Mouse (Mus musculus): ENCODE data around the gene Cmtm2b. TPM values are rescaled to one million over a fixed set of nuclear protein-coding genes. Genes with fewer than 3 reads are reported as not detected.
"Not testable (repeated sequence)": the region's sequence is repeated elsewhere in the genome, so short reads cannot be mapped to it uniquely, and the experiment has no call there.

Gene Cmtm2b
- 1.0 and 2.9 TPM in 2 replicates for polyA plus RNA-seq (2012; rRNA removed)

DNA sequence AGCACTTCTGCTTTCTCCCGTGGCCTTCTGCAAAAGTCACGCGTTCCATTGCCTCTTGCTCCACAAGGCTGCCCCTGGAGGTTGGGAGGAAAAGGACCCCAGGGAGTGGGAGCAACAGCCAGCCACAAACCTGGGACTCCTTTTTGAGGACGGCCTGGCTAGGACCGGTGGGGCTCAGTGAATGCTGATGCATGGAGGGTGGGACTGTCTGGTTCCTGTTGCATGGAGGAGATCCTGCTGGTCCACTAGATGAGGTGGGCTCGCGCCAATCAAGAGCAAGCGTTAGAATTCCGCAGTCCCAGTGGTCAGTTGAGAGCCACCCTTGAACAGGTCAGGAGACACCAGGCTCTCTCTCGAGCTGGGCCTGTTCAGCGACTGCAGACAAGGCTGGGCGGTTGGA, at the start of gene Cmtm2b:
Gene Cmtm2b (plus strand): TSS at position 301 of the 400 bp plus-strand sequence.
- not testable (repeated sequence) for DNase-seq (ENCODE audit: low read depth)

GRCm38 (mm10) chr8:104293081-104293480, 28.9 kb upstream of the Cmtm2b start, which contains the start of gene Cmtm2a:
TSS of gene Cmtm2a (minus strand) at chr8:104293181.
- not testable (repeated sequence) for DNase-seq (ENCODE audit: low read depth)

GRCm38 (mm10) chr8:104294396-104294795, 27.6 kb upstream of the Cmtm2b start:
- no peak for DNase-seq (ENCODE audit: low read depth)

- not testable (repeated sequence) for DNase-seq (ENCODE audit: low read depth)
Measured at GRCm38 (mm10) chr8:104301577-104301976, 20.5 kb upstream of the Cmtm2b start.

DNA sequence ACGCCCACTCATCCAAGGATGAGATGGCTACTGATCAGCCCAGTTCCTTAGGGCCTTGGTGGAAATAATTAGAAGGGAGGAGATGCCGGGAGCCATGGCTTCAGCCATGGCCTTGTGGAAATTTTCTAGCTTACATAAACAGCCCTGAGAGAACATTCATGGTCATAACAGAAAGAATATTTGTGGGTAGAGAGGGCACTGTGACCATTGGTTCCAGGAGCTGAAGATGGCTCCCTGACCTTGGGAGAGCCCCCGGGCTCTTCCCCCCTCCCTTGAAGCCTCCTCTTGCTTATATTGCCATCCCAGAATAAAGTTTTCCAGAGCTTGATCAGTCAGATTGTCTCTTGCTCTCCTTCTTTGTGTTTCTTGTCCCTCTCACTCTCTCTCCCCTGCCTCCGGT, 19.5 kb upstream of the Cmtm2b start:
- not testable (repeated sequence) for DNase-seq (ENCODE audit: low read depth)

DNA sequence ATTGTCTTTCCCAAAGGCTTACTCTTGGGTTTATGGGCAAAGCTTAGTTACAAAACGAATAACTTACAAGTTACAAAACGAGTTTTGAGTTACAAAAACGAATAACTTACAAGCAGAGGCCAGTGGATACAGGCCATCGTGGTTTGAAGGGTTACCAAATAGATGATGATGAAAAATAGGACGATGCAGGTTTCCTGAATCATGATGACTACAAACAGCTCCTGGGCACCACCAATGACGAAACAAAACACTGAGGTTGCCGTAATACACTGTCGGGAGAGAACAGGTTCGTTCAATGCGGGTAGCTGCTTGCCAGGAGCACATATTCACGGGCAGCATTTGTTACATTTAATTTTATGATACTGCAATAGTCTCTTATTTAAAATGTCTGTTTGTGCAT, 17.1 kb upstream of the Cmtm2b start:
- peak; percentile 12 for DNase-seq (ENCODE audit: low read depth)

DNA sequence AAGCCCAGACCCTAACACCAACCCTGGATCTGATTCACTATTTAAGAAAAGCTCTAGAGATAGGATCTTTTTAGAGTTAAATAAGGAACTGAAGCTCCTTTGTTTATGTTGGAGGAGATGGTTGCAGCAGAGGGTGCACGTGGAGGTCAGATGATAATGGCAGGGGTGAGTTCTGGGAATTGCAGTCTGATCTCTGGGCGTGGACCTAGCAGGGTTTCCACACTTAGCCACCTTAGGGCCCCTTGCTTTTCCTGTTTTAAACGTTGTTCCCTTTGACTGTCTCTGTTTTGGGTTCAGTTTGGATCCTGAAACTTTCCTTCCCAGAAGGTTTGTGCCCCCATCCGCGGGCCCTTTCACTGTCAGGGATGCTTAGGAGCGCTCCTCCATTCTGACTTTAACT, 13.7 kb upstream of the Cmtm2b start:
- DNase-seq (ENCODE audit: low read depth) = not testable (repeated sequence)

DNA sequence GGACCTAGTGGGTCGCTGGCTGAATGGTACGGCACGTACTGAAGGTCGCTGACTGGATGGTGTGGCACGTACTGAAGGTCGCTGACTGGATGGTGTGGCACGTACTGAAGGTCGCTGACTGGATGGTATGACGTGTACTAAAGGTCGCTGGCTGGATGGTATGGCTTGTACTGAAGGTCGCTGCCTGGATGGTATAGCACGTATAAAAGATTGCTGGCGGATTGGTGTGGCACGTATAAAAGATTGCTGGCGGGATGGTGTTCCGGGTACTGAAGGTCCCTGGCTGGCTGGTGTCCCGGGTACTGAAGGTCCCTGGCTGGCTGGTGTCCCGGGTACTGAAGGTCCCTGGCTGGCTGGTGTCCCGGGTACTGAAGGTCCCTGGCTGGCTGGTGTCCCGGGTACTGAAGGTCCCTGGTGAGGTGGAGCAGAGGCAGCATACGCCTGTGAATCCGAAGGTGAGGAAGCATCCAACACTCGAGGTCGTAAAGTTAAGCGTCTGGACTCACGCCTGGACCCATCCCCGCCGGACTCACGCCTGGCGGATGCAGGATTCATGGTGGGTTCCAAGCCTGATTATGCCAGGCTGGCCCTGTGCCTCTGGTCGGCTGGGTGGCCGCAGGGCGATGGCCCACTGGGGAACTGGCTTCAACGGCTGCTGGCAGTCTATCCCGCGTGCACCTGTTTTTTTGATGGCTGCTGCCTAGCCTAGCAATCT, 12.4 kb upstream of the Cmtm2b start, which contains the start of the genes Gm45711 and Cmtm1:
Gene Gm45711 (minus strand): TSS at position 641 of the 715 bp plus-strand sequence.
Gene Cmtm1 (minus strand): TSS at position 705 of the 715 bp plus-strand sequence.
- DNase-seq (ENCODE audit: low read depth) = not testable (repeated sequence)

- not testable (repeated sequence) for DNase-seq (ENCODE audit: low read depth)
Measured at GRCm38 (mm10) chr8:104312023-104312422, 10.0 kb upstream of the Cmtm2b start.

DNA sequence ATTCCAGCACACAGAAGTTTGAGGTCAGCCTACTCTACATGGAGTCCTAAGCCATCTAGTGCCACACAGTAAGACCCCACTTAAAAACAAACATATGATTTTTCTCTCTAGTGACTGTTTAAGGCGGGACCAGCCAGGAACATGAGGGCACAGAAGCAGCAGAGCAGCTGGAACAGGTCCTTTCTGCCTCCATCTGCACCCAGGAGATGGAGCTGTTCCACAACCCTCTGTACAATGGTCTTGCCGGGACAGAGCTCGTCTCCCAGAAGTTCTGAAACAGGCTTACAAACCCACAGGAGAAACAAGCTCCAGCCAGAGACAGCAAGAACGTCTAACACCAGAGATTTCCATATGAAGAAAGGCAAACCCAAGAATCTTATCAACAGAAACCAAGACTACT, 8.7 kb upstream of the Cmtm2b start:
- no peak for DNase-seq (ENCODE audit: low read depth)

GRCm38 (mm10) chr8:104321267-104321666, 763 bp upstream of the Cmtm2b start, which contains the start of gene Gm11020:
TSS of gene Gm11020 (plus strand) at chr8:104321567.
- not testable (repeated sequence) for DNase-seq (ENCODE audit: low read depth)

DNA sequence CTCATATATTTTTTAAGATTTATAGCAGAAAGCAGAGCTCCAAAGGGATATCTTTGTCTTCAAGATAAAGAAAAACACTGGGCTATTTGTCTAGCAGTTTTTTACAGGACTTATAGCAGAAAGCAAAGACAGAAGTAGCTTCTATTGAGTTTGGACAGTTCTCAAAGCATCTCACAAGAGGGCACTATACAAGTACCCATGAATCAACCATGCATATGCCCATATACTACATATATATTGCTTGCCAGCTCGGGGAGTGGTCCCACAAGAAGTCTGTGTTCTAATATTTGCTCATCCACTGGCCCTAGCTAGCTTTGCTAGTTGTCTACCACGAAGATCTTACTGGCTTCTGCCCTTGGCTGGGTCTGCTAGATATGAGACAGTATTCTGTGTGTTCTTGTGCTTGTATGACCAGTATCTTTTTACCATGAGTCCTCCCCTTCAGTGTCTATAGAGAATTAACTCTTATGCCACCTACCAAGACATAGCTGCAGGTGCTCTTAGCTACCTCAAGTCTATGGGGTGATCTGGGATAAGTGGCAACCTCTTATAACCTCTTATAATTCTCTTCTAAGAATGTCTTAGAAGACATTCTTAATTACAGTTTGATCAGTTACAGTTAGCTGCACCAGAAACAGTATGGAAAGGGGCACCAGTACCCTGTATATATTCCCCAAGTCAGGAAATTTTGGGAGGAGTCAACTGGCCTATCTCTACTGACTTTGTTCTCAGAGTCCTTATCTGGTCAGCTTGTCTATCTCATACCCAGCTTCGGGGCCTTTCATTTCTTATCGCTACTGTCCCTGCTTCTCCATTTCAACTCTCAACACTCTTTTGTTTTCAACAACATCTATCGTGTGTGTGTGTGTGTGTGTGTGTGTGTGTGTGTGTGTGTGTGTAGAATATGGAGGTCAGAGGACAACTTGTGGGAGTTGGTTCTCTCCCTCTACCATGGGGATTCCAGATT, 10.9 kb downstream of the Cmtm2b start:
- DNase-seq (ENCODE audit: low read depth) = no peak

- DNase-seq (ENCODE audit: low read depth) = no peak
Measured at GRCm38 (mm10) chr8:104333786-104334185, 11.8 kb downstream of the Cmtm2b start.

DNA sequence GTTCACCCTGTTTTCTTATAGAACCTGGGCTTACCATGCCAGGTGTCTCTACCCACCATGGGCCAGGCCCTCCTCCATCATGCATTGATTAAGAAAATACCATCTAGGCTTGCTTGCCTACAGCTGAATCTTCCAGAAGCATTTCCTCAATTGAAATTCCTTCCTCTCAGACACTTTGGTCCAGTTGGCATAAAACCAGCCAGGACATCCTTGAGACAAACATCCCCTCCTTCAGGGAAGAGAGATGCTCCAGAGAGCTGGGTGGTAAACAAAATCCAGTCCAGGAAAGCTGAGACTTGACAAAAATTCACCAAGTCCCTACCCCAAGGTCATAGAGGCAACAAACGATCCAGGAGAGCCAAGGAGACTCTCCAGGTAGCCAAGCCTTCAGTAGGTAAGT, 12.2 kb downstream of the Cmtm2b start:
- no peak for DNase-seq (ENCODE audit: low read depth)

DNA sequence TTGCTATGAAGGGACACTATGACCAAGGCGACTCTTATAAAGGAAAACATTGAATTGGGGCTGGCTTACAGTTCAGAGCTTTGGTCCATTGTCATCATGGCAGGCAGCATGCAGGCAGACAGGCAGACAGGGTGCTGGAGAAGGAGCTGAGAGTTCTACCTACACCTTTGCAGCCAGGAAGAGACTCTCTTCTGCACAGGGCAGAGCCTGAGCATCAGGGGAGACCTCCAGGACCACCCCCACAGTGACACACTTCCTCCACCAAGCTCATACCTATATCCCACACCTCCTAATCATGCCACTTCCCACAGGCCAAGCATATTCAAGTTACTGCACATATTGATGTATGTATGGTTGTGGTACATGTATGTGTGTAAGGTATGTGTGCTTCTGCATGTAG, 14.8 kb downstream of the Cmtm2b start:
- DNase-seq (ENCODE audit: low read depth) = no peak

DNA sequence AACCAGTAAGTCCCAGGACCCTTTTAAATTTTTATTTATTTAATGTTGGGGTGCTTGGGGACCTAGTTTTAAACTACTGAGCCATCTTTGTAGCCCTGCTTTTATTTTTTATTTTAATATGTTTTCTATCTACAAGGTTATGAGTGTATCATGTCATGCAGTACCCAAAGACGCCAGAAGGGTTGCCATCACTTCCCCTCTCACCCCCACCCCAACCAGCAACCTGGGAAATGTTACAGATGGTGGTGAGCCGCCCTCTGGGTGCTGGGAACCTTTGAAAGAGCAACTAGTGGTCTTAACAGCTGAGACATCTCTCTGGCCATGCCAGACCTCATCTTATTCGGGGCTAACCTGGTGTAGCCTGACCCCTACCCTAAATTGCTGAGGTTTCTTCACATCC, 15.9 kb downstream of the Cmtm2b start:
- no peak for DNase-seq (ENCODE audit: low read depth)

DNA sequence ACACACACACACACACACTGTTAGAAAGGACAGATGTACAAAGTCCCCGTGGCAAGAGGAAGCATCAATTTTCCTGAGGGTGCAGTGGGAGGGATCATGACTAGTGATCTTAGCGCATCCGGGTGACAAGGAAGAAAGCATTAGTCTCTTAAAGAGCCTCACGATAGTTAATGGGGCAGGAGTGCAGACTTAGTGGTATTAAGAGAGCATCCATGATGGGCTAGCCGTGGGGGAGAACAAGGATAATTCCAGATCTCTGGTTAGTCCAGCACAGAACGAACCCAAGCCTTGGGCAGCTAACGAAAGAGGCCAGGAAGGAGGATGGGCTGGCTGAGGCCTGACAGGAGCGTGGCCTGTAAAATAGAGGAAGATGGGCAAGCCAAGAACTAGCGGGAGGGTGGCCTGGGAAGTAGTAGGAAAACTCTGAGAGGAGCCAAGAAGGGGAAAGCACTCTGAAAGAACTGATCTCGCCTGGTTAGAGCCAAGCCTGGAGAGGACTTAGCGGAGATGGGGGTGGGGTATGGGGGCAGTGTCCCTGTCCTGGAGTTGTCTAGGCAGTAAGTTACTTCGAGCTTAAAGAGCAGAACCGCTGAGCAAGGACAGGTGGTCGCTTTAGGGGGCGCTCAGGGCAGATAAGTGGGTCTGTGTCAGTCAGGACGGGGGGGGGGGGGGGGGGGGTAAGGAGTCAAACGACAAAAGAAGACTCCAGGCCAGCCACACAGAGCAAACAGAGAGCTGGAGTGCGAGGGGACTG, 17.4 kb downstream of the Cmtm2b start, which contains the start of gene Cmtm3:
Gene Cmtm3 (plus strand): TSS at position 182 of the 754 bp plus-strand sequence.
- no peak for DNase-seq (ENCODE audit: low read depth)

DNA sequence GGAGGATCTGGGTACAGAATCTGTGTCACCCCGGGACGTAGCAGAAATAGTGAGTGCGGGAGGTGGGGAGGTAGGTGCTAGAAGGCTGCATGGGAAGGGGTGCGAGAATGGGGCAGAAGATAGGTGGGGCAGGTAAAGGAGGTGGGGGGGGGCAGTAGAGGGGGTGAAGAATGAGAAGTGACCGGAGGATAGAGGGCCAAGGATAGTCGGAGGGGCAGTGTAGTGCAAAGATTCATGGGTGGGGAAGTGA, 17.9 kb downstream of the Cmtm2b start:
- no peak for DNase-seq (ENCODE audit: low read depth)

- no peak for DNase-seq (ENCODE audit: low read depth)
Measured at GRCm38 (mm10) chr8:104340233-104341105, 18.4 kb downstream of the Cmtm2b start.

DNA sequence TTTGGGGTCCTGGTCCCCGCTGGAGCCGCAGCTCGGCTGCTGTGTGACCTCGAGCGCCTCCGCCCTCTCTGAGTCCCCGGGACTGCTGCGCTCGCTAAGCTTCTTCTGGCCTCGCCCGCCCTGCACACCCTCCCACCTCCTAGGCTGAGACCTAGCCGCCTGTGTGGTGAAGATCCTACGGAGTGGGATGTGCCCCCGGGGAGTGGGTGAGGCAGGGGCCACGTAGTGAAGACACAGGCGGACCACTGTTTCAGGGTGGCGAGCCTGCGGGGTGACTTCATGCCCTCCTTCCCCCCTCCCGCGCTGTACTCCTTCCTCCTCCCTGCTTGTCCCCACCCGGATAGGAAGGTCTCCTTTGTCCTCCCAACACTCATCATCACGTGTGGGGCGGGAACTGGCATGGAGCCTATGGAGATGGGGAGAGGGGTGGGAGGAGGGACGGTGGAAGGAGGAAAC, 19.1 kb downstream of the Cmtm2b start:
- no peak for DNase-seq (ENCODE audit: low read depth)

DNA sequence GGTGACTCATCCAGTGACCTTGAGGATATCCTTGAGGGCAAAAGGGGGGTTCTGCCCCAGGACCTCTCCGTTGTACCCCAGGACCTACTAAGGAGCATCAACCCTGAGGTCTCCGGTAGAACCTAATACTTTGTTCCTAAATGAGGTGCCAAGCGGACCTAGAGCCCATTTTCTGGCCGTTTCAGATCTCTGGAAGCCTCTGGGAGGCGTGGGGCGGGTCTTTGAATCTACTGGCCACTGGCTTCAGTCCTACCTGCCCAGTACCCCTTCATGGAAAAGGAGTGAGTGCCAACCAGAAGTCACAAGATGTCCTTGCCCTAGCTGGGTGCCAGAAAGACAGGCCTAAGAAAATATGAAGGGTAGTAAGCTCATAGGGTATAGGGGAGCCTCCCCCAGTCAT, 19.6 kb downstream of the Cmtm2b start:
- no peak for DNase-seq (ENCODE audit: low read depth)

All from gonadal fat pad, adult 2 months (tissue).